Mouse (Mus musculus) bone marrow, adult 2 months (tissue): ENCODE data around the gene Poldip2. TPM values are rescaled to one million over a fixed set of nuclear protein-coding genes. Genes with fewer than 3 reads are reported as not detected.
A peak's percentile ranks its signal among the peaks of the same experiment; 100 is the strongest.

Source experiments
- H3K27ac ChIP-seq: fragments of 200-500 bp; 2 replicates; pipeline ENCODE4 v1.5.1; 2012; ENCODE audit warnings: low read depth, mild to moderate bottlenecking, control low read depth, inconsistent platforms, low read length; ENCODE audit not compliant: control insufficient read depth, poor library complexity, insufficient read depth
- H3K4me1 ChIP-seq: fragments of 200-500 bp; 2 replicates; pipeline ENCODE4 v1.6.1; 2011; ENCODE audit warnings: low read length; ENCODE audit not compliant: control insufficient read depth, insufficient read depth
- H3K4me3 ChIP-seq: fragments of 200-500 bp; replicated peaks from 2 replicates; pipeline ENCODE3; 2011; ENCODE audit warnings: mild to moderate bottlenecking, low read depth, low read length, control low read depth; ENCODE audit not compliant: control insufficient read depth
- CTCF ChIP-seq: fragments of 200-500 bp; IDR thresholded peaks from 2 replicates; pipeline ENCODE4 v1.5.1; 2011; ENCODE audit warnings: low read length, control low read depth; ENCODE audit not compliant: control insufficient read depth, insufficient read depth
- POLR2A ChIP-seq: fragments of 200-500 bp; IDR thresholded peaks from 2 replicates; pipeline ENCODE4 v1.6.1; 2011; ENCODE audit warnings: low read depth, mild to moderate bottlenecking, control low read depth, low read length, borderline replicate concordance; ENCODE audit not compliant: control insufficient read depth
- WGBS: fragments of 180-500 bp; shearing (Covaris S2); methylation state at CpG from one replicate; pipeline ENCODE4 v1.1.7; 2018; 5-methylcytosine and 5-hydroxymethylcytosine counted together
- polyA plus RNA-seq: library from polyadenylated mRNA; stranded (reverse); fragments of >200 nt; gene quantifications from 2 replicates; pipeline ENCODE4 v1.2.4, GENCODE M21; 2011; ENCODE audit warnings: low replicate concordance; ENCODE audit not compliant: missing spikeins, insufficient read depth, insufficient read length

Poldip2 gene
- polyA plus RNA-seq = 14.2 and 19.0 TPM in 2 replicates

GRCm38 (mm10) chr11:78512025-78512957, at the start of gene Poldip2, which contains the start of gene Tmem199:
Gene Poldip2, plus strand, starts transcription at chr11:78512193.
Gene Tmem199, minus strand, starts transcription at chr11:78512172.
- WGBS = 1% methylated on average over 67 of the region's 67 CpGs
- TF ChIP-seq CTCF (no peak), POLR2A (peak; percentile 87)
- peak within 1 kb of the TSS; percentile 86 for H3K27ac ChIP-seq
- no peaks in the 10 kb centered on the region for H3K4me1 ChIP-seq
- peak within 1 kb of the TSS; percentile 82 for H3K4me3 ChIP-seq

GRCm38 (mm10) chr11:78462669-78463068, 49.3 kb upstream of the Poldip2 start:
- TF ChIP-seq CTCF (no peak), POLR2A (no peak)
- Histone ChIP-seq H3K27ac (no peak overlapping the region), H3K4me3 (no peak overlapping the region), H3K4me1 (peaks cover 6% of the 10 kb centered on the region)
- 87% methylated on average over 5 of the region's 5 CpGs for WGBS

GRCm38 (mm10) chr11:78463286-78464036, 48.5 kb upstream of the Poldip2 start:
- H3K27ac ChIP-seq = no peak overlapping the region
- no peak for TF ChIP-seq CTCF
- TF ChIP-seq POLR2A = no peak
- H3K4me1 ChIP-seq = peaks cover 6% of the 10 kb centered on the region
- no peak overlapping the region for H3K4me3 ChIP-seq
- WGBS = 68% methylated on average over 13 of the region's 13 CpGs

GRCm38 (mm10) chr11:78465116-78465515, 46.9 kb upstream of the Poldip2 start:
- TF ChIP-seq CTCF (no peak), POLR2A (no peak)
- Histone ChIP-seq H3K27ac (no peak overlapping the region; the same call in 1 of the 2 replicates), H3K4me1 (peaks cover 6% of the 10 kb centered on the region), H3K4me3 (peak overlapping the region; percentile 84)
- WGBS = 51% methylated on average over 9 of the region's 9 CpGs

- peak within 1 kb of the TSS; percentile 60; the same call in 1 of the 2 replicates for H3K27ac ChIP-seq
- H3K4me3 ChIP-seq = peak within 1 kb of the TSS; percentile 84
- TF ChIP-seq POLR2A (peak; percentile 22; the same call in 1 of the 2 replicates), CTCF (no peak)
- H3K4me1 ChIP-seq = peaks cover 6% of the 10 kb centered on the region
- WGBS = under 1% methylated on average over 41 of the region's 41 CpGs
These were observed 46.3 kb upstream of the Poldip2 start, which contains the start of gene Slc46a1 for GRCm38 (mm10) chr11:78465568-78466180. Gene Slc46a1, plus strand, starts transcription at chr11:78465697.

- Histone ChIP-seq H3K4me1 (peaks cover 6% of the 10 kb centered on the region), H3K4me3 (no peak overlapping the region), H3K27ac (no peak overlapping the region; the same call in 1 of the 2 replicates)
- TF ChIP-seq CTCF (no peak), POLR2A (no peak)
- WGBS = 73% methylated on average over 23 of the region's 23 CpGs
These were observed 45.6 kb upstream of the Poldip2 start for GRCm38 (mm10) chr11:78466242-78466912.

GRCm38 (mm10) chr11:78467515-78467914, 44.5 kb upstream of the Poldip2 start:
- Histone ChIP-seq H3K4me1 (peaks cover 6% of the 10 kb centered on the region), H3K27ac (no peak overlapping the region), H3K4me3 (no peak overlapping the region)
- TF ChIP-seq CTCF (no peak), POLR2A (no peak)
- WGBS = 77% methylated on average over 7 of the region's 7 CpGs
